Mouse (Mus musculus): ENCODE data around the gene Tmem119. TPM values are rescaled to one million over a fixed set of nuclear protein-coding genes. Genes with fewer than 3 reads are reported as not detected.

The Tmem119 gene
- polyA plus RNA-seq, 1 experiment from 2014 or later, result 3.4 TPM

GRCm38 (mm10) chr5:113827991-113828411, 27.7 kb upstream of the Tmem119 start:
- peak overlapping the region; percentile 21; the same call in 1 of the 2 replicates for H3K4me3 ChIP-seq (ENCODE audit: low read depth, low read length)
- ATAC-seq, result no peak
- 0 out of 2 replicates have a peak overlapping the region, but pooled peaks have one; percentile 11 for H3K9ac ChIP-seq (replicated peaks)
- no peaks in the 10 kb centered on the region for H3K9me3 ChIP-seq (ENCODE audit: low read length)
- WGBS (ENCODE audit: insufficient replicate concordance), result 33% methylated on average over 4 of the region's 4 CpGs
- H3K27me3 ChIP-seq (ENCODE audit: insufficient read depth, low read length), result no peaks in the 10 kb centered on the region
- peak overlapping the region; percentile 4 for H3K4me2 ChIP-seq (ENCODE audit: low read depth, low read length)
- no peaks in the 10 kb centered on the region for H3K36me3 ChIP-seq (replicated peaks; ENCODE audit: insufficient read depth, low read length)
- DNase-seq, result no peak
- no peak for TF ChIP-seq CTCF (IDR thresholded peaks at IDR 0.05; ENCODE audit: low read depth)
- TF ChIP-seq EP300 (IDR thresholded peaks at IDR 0.05; ENCODE audit: low read depth), result no peak
- peaks cover 8% of the 10 kb centered on the region; the same call in 1 of the 2 replicates for H3K4me1 ChIP-seq (ENCODE audit: insufficient read depth)
- peak overlapping the region; percentile 62 for H3K27ac ChIP-seq (ENCODE audit: low read depth)

- H3K4me2 ChIP-seq (ENCODE audit: low read depth, low read length), result no peak overlapping the region
- DNase-seq (no peak), ATAC-seq (no peak)
- H3K36me3 ChIP-seq (replicated peaks; ENCODE audit: insufficient read depth, low read length), result no peaks in the 10 kb centered on the region
- H3K4me1 ChIP-seq (ENCODE audit: insufficient read depth), result peaks cover 8% of the 10 kb centered on the region; the same call in 1 of the 2 replicates
- H3K27me3 ChIP-seq (ENCODE audit: insufficient read depth, low read length), result no peaks in the 10 kb centered on the region
- TF ChIP-seq CTCF (IDR thresholded peaks at IDR 0.05; ENCODE audit: low read depth) (no peak), EP300 (IDR thresholded peaks at IDR 0.05; ENCODE audit: low read depth) (no peak)
- no peaks in the 10 kb centered on the region for H3K9me3 ChIP-seq (ENCODE audit: low read length)
- 81% methylated on average over 4 of the region's 4 CpGs for WGBS (ENCODE audit: insufficient replicate concordance)
- no peak overlapping the region for H3K9ac ChIP-seq (replicated peaks)
- H3K27ac ChIP-seq (ENCODE audit: low read depth), result no peak overlapping the region
- H3K4me3 ChIP-seq (ENCODE audit: low read depth, low read length), result no peak overlapping the region
Observed at GRCm38 (mm10) chr5:113826619-113827018, 26.3 kb upstream of the Tmem119 start.

GRCm38 (mm10) chr5:113825558-113825957, 25.2 kb upstream of the Tmem119 start:
- no peaks in the 10 kb centered on the region for H3K27me3 ChIP-seq (ENCODE audit: insufficient read depth, low read length)
- DNase-seq (no peak), ATAC-seq (no peak)
- H3K4me1 ChIP-seq (ENCODE audit: insufficient read depth), result peaks cover 8% of the 10 kb centered on the region; the same call in 1 of the 2 replicates
- no peak overlapping the region for H3K27ac ChIP-seq (ENCODE audit: low read depth)
- 49% methylated on average over 7 of the region's 7 CpGs for whole genome bisulfite sequencing (ENCODE audit: insufficient replicate concordance)
- no peaks in the 10 kb centered on the region for H3K36me3 ChIP-seq (replicated peaks; ENCODE audit: insufficient read depth, low read length)
- no peaks in the 10 kb centered on the region for H3K9me3 ChIP-seq (ENCODE audit: low read length)
- H3K9ac ChIP-seq (replicated peaks), result no peak overlapping the region
- H3K4me2 ChIP-seq (ENCODE audit: low read depth, low read length), result 0 out of 2 replicates have a peak overlapping the region, but pooled peaks have one; percentile 9
- no peak for TF ChIP-seq CTCF (IDR thresholded peaks at IDR 0.05; ENCODE audit: low read depth)
- TF ChIP-seq EP300 (IDR thresholded peaks at IDR 0.05; ENCODE audit: low read depth), result no peak
- no peak overlapping the region for H3K4me3 ChIP-seq (ENCODE audit: low read depth, low read length)

GRCm38 (mm10) chr5:113824228-113824627, 23.9 kb upstream of the Tmem119 start:
- H3K27me3 ChIP-seq (ENCODE audit: insufficient read depth, low read length), result no peaks in the 10 kb centered on the region
- H3K9me3 ChIP-seq (ENCODE audit: low read length), result no peaks in the 10 kb centered on the region
- no peak for ATAC-seq
- no peak overlapping the region for H3K9ac ChIP-seq (replicated peaks)
- H3K4me3 ChIP-seq (ENCODE audit: low read depth, low read length), result no peak overlapping the region
- no peaks in the 10 kb centered on the region for H3K36me3 ChIP-seq (replicated peaks; ENCODE audit: insufficient read depth, low read length)
- H3K4me2 ChIP-seq (ENCODE audit: low read depth, low read length), result no peak overlapping the region; the same call in 1 of the 2 replicates
- H3K27ac ChIP-seq (ENCODE audit: low read depth), result peak overlapping the region; percentile 57; the same call in 1 of the 2 replicates
- TF ChIP-seq EP300 (IDR thresholded peaks at IDR 0.05; ENCODE audit: low read depth) (no peak), CTCF (IDR thresholded peaks at IDR 0.05; ENCODE audit: low read depth) (no peak)
- 0 out of 2 replicates have a peak, but pooled peaks cover 5% of the 10 kb centered on the region for H3K4me1 ChIP-seq (ENCODE audit: insufficient read depth)
- 54% methylated on average over 4 of the region's 4 CpGs for WGBS (ENCODE audit: insufficient replicate concordance)
- DNase-seq, result no peak

- Histone ChIP-seq H3K4me1 (ENCODE audit: insufficient read depth) (peaks cover 6% of the 10 kb centered on the region; the same call in 1 of the 2 replicates), H3K27me3 (ENCODE audit: insufficient read depth, low read length) (no peaks in the 10 kb centered on the region), H3K36me3 (replicated peaks; ENCODE audit: insufficient read depth, low read length) (no peaks in the 10 kb centered on the region), H3K4me2 (ENCODE audit: low read depth, low read length) (no peak overlapping the region), H3K4me3 (ENCODE audit: low read depth, low read length) (no peak overlapping the region), H3K27ac (ENCODE audit: low read depth) (no peak overlapping the region), H3K9me3 (ENCODE audit: low read length) (no peaks in the 10 kb centered on the region), H3K9ac (replicated peaks) (no peak overlapping the region)
- no peak for DNase-seq
- 79% methylated on average over 13 of the region's 14 CpGs for WGBS (ENCODE audit: insufficient replicate concordance)
- TF ChIP-seq CTCF (IDR thresholded peaks at IDR 0.05; ENCODE audit: low read depth) (no peak), EP300 (IDR thresholded peaks at IDR 0.05; ENCODE audit: low read depth) (no peak)
- no peak for ATAC-seq
Observed at GRCm38 (mm10) chr5:113818572-113818971, 18.3 kb upstream of the Tmem119 start.

GRCm38 (mm10) chr5:113815638-113816152, 15.4 kb upstream of the Tmem119 start:
- no peak overlapping the region for H3K27ac ChIP-seq (ENCODE audit: low read depth)
- H3K27me3 ChIP-seq (ENCODE audit: insufficient read depth, low read length), result no peaks in the 10 kb centered on the region
- ATAC-seq (peak; percentile 67), DNase-seq (peak; percentile 91)
- H3K9me3 ChIP-seq (ENCODE audit: low read length), result no peaks in the 10 kb centered on the region
- no peaks in the 10 kb centered on the region for H3K36me3 ChIP-seq (replicated peaks; ENCODE audit: insufficient read depth, low read length)
- H3K4me3 ChIP-seq (ENCODE audit: low read depth, low read length), result no peak overlapping the region
- TF ChIP-seq CTCF (IDR thresholded peaks at IDR 0.05; ENCODE audit: low read depth) (peak; percentile 94), EP300 (IDR thresholded peaks at IDR 0.05; ENCODE audit: low read depth) (no peak)
- 14% methylated on average over 15 of the region's 15 CpGs for WGBS (ENCODE audit: insufficient replicate concordance)
- peaks cover 8% of the 10 kb centered on the region; the same call in 1 of the 2 replicates for H3K4me1 ChIP-seq (ENCODE audit: insufficient read depth)
- no peak overlapping the region for H3K9ac ChIP-seq (replicated peaks)
- no peak overlapping the region for H3K4me2 ChIP-seq (ENCODE audit: low read depth, low read length)

Measured in liver, postnatal 0 days (tissue).